Mouse (Mus musculus): ENCODE data around the gene Man2c1. TPM values are rescaled to one million over a fixed set of nuclear protein-coding genes. Genes with fewer than 3 reads are reported as not detected.

Gene Man2c1
- polyA plus RNA-seq, 1 experiment from 2014 or later = 41.3 TPM

DNA sequence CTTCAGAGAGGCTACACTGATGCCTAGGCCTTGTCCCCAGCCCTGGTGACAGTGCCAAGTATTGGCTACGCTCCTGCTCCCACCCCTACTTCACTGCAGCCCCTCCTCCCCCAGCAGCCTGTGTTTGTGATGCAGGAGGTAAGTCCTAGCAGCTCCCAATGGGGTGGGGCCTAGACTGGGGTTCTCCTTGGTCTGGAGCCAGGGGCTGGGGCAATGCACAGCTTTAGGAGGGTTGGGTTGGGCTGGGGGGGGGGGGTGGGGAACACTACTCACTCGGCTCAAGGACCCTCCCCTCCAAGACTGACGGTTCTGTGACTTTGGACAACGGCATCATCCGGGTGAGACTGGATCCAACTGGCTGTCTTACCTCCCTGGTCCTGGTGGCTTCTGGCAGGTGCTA is 9.1 kb downstream of the Man2c1 start:
- H3K9me3 ChIP-seq (ENCODE audit: control insufficient read depth, low read length) = no peaks in the 10 kb centered on the region
- WGBS = 97% methylated on average over 5 of the region's 5 CpGs
- H3K4me1 ChIP-seq (replicated peaks; ENCODE audit: control insufficient read depth, insufficient read depth, low read length) = no peaks in the 10 kb centered on the region
- no peaks in the 10 kb centered on the region; the same call in 1 of the 2 replicates for H3K36me3 ChIP-seq (ENCODE audit: control insufficient read depth, insufficient read depth, low read length)
- no peaks in the 10 kb centered on the region for H3K27me3 ChIP-seq (ENCODE audit: control insufficient read depth, insufficient read depth, low read length)
- no peak for ATAC-seq (replicated peaks; ENCODE audit: low FRiP score)
- no peak for DNase-seq (ENCODE audit: low spot score)
- no peak overlapping the region for H3K4me2 ChIP-seq (ENCODE audit: low read depth, low read length, severe bottlenecking)
- no peak overlapping the region for H3K9ac ChIP-seq (ENCODE audit: low read length)
- no peak overlapping the region for H3K27ac ChIP-seq (ENCODE audit: low read depth, low read length)
- no peak overlapping the region for H3K4me3 ChIP-seq (ENCODE audit: low read depth, low read length)

DNA sequence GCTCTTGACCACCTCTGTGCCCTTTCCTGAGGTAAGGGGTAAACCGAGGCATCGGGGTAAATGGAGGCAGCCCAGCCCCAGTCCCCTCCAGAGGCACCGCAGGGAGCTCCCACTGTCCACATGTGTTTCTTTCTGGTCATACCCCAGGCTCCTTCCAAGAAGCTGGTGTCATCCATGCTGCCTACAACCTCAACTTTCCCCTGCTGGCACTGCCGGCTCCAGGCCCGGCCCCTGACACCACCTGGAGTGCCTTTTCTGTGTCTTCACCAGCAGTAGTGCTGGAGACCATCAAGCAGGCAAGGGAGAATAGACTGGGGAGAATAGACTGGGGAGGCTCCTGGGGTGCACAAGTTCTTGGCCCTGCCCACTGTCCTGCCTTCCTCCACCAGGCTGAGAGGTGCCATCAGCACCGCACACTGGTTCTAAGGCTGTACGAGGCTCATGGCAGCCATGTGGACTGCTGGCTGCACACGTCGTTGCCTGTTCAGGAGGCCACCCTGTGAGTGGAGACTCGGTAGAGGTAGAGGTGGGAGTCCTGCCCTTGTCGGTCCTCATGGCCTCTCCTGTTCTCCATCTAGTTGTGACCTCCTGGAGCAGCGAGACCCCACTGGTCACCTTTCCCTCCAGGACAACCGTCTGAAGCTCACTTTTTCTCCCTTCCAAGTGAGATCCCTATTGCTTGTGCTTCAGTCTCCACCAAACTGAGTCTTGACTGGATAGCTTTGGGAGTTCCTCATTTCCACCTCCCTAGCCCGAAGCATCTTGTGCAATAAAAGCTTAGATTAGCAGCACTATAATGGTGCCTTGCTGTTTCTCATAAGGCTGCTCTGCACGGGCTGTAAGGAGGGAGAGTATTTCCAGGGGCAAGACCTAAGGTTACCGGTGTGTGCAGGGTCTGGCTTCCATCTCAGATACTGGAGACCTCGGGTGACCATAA is 11.2 kb downstream of the Man2c1 start:
- H3K4me1 ChIP-seq (replicated peaks; ENCODE audit: control insufficient read depth, insufficient read depth, low read length) = no peaks in the 10 kb centered on the region
- no peak overlapping the region for H3K27ac ChIP-seq (ENCODE audit: low read depth, low read length)
- H3K9ac ChIP-seq (ENCODE audit: low read length) = no peak overlapping the region
- DNase-seq (ENCODE audit: low spot score) = no peak
- 93% methylated on average over 17 of the region's 17 CpGs for WGBS
- no peak overlapping the region for H3K4me2 ChIP-seq (ENCODE audit: low read depth, low read length, severe bottlenecking)
- H3K4me3 ChIP-seq (ENCODE audit: low read depth, low read length) = no peak overlapping the region
- no peak for ATAC-seq (replicated peaks; ENCODE audit: low FRiP score)
- no peaks in the 10 kb centered on the region; the same call in 1 of the 2 replicates for H3K36me3 ChIP-seq (ENCODE audit: control insufficient read depth, insufficient read depth, low read length)
- H3K9me3 ChIP-seq (ENCODE audit: control insufficient read depth, low read length) = no peaks in the 10 kb centered on the region
- no peaks in the 10 kb centered on the region for H3K27me3 ChIP-seq (ENCODE audit: control insufficient read depth, insufficient read depth, low read length)

DNA sequence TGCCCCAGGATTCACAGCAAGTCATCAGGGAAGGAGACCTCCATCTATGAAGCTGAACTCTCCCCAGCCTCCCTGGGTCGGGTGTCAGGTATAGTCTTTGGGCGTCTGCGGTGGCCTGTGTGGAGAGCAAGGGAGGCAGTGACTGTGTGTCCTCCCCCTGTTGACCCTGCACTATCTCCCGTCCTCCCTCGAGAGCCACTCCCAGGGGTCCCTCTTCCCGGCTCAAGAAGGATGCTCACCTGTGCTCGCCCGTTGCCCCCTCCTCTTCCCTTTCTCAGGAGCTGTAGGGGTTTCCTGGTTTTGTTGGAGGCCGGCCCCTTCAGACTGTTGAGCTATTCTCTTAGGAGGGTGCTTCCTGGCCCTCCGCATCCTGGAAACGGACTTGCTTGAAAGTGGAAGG is 12.7 kb downstream of the Man2c1 start:
- Histone ChIP-seq H3K9ac (ENCODE audit: low read length) (no peak overlapping the region), H3K9me3 (ENCODE audit: control insufficient read depth, low read length) (no peaks in the 10 kb centered on the region), H3K4me3 (ENCODE audit: low read depth, low read length) (no peak overlapping the region), H3K27ac (ENCODE audit: low read depth, low read length) (no peak overlapping the region), H3K27me3 (ENCODE audit: control insufficient read depth, insufficient read depth, low read length) (no peaks in the 10 kb centered on the region), H3K36me3 (ENCODE audit: control insufficient read depth, insufficient read depth, low read length) (no peaks in the 10 kb centered on the region; the same call in 1 of the 2 replicates), H3K4me2 (ENCODE audit: low read depth, low read length, severe bottlenecking) (no peak overlapping the region), H3K4me1 (replicated peaks; ENCODE audit: control insufficient read depth, insufficient read depth, low read length) (0 out of 2 replicates have a peak, but pooled peaks cover 2% of the 10 kb centered on the region)
- DNase-seq (ENCODE audit: low spot score) (no peak), ATAC-seq (replicated peaks; ENCODE audit: low FRiP score) (no peak)
- WGBS = 87% methylated on average over 11 of the region's 11 CpGs

DNA sequence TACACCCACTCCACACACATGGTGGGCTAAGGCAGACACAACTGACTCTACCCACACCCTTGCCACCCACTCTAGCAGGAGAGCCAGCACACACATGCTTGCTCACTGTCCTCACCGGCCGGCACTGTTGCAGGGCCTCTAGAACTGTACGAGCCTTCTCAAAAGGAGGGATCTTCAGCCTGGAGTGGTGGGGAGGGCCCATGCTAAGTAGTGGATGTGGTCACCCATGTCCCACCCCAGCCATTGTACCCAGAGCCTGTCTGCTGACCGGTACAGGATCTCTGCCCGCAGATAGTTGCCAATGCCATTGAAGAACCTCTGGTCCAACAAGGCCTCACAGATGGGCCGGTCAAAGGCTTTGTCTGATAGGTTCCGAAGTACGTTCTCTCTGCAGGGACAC is 14.3 kb downstream of the Man2c1 start:
- Histone ChIP-seq H3K9me3 (ENCODE audit: control insufficient read depth, low read length) (no peaks in the 10 kb centered on the region), H3K4me1 (replicated peaks; ENCODE audit: control insufficient read depth, insufficient read depth, low read length) (0 out of 2 replicates have a peak, but pooled peaks cover 2% of the 10 kb centered on the region), H3K4me2 (ENCODE audit: low read depth, low read length, severe bottlenecking) (no peak overlapping the region), H3K4me3 (ENCODE audit: low read depth, low read length) (no peak overlapping the region), H3K27ac (ENCODE audit: low read depth, low read length) (no peak overlapping the region), H3K36me3 (ENCODE audit: control insufficient read depth, insufficient read depth, low read length) (no peaks in the 10 kb centered on the region), H3K27me3 (ENCODE audit: control insufficient read depth, insufficient read depth, low read length) (no peaks in the 10 kb centered on the region), H3K9ac (ENCODE audit: low read length) (no peak overlapping the region)
- ATAC-seq (replicated peaks; ENCODE audit: low FRiP score) (no peak), DNase-seq (ENCODE audit: low spot score) (no peak)
- 91% methylated on average over 8 of the region's 8 CpGs for WGBS

DNA sequence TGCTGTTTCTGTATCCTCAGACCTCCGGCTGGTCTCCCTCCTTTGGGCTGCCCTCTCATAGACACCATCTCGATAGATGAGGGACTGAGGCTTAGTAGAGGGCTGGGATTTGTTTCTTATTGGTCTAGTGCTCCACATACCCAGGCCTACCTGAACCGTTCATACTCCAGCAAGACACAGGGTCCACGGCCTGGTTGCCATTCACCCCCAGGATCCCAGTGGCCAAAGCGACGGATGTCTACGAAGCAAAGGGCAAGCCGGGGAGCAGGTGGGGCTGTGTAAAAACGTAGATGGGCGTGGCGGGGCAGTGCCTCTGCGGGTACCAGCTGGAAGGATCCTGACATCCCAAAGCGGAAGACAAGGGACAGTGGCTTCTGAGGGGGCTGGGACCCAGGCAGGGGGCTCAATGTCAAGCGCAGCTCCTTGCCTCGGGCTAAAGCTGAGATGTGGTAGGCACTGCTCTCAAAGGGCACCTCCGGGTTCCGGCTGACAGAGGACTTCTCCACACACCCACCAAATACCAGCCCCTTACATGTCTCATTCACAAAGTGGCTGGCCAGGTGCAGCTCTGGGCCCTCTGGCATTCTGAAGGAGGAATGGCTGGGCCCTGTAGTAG is 16.1 kb downstream of the Man2c1 start:
- Histone ChIP-seq H3K9me3 (ENCODE audit: control insufficient read depth, low read length) (no peaks in the 10 kb centered on the region), H3K27me3 (ENCODE audit: control insufficient read depth, insufficient read depth, low read length) (no peaks in the 10 kb centered on the region), H3K36me3 (ENCODE audit: control insufficient read depth, insufficient read depth, low read length) (no peaks in the 10 kb centered on the region), H3K4me3 (ENCODE audit: low read depth, low read length) (no peak overlapping the region), H3K4me2 (ENCODE audit: low read depth, low read length, severe bottlenecking) (no peak overlapping the region), H3K9ac (ENCODE audit: low read length) (no peak overlapping the region), H3K4me1 (replicated peaks; ENCODE audit: control insufficient read depth, insufficient read depth, low read length) (0 out of 2 replicates have a peak, but pooled peaks cover 2% of the 10 kb centered on the region), H3K27ac (ENCODE audit: low read depth, low read length) (no peak overlapping the region)
- no peak for ATAC-seq (replicated peaks; ENCODE audit: low FRiP score)
- no peak for DNase-seq (ENCODE audit: low spot score)
- 83% methylated on average over 17 of the region's 17 CpGs for WGBS

DNA sequence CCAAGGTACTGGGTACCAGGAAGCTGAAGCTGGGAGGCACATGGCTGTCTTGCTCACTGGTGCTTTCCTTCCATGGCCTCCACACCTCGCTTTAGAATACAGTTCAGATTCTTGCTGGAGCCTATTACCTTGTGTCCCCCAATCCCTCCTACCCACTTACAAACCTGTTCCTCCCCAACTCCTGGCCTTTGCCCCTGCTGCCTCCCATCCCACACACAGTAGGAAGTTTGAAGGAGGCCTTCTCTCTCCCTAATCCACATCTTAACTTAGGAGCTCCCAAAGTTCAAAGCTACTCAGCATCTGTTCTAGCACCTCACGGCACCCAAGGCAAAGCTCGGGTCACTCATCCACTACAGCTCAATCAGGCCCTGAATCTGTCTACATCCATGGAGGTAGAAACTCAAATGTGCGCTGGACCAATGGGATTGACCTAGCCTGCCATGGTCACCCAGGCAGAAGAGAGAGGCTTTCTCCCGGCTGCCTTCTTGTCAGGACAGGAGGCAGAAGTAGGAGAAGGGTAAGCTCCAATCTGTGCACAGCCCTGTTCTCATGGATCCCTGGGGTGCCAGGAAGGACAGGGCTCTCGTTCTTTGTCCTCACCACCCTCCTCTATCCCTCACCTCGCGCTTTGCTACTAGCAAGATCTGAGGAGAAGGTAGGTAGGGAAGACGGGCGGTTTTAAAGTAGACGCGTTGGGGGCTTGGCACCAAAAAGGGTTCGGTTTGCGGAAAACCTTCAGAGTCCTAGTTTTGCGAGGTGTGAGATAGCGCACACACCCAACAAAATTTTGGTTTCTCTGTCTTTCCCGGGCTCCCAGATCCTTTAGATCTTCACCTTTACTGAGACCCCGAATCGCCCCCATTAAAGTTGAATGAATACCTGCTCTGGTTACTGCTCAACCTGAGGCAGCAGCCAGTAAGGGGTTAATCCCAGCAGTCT is 17.0 kb downstream of the Man2c1 start:
- H3K27me3 ChIP-seq (ENCODE audit: control insufficient read depth, insufficient read depth, low read length) = no peaks in the 10 kb centered on the region
- peak overlapping the region; percentile 74 for H3K9ac ChIP-seq (ENCODE audit: low read length)
- H3K4me2 ChIP-seq (ENCODE audit: low read depth, low read length, severe bottlenecking) = peak overlapping the region; percentile 81
- WGBS = 9% methylated on average over 19 of the region's 19 CpGs
- peak overlapping the region; percentile 73; the same call in 1 of the 2 replicates for H3K27ac ChIP-seq (ENCODE audit: low read depth, low read length)
- 0 out of 2 replicates have a peak, but pooled peaks cover 2% of the 10 kb centered on the region for H3K4me1 ChIP-seq (replicated peaks; ENCODE audit: control insufficient read depth, insufficient read depth, low read length)
- peak overlapping the region; percentile 46 for H3K4me3 ChIP-seq (ENCODE audit: low read depth, low read length)
- no peaks in the 10 kb centered on the region for H3K36me3 ChIP-seq (ENCODE audit: control insufficient read depth, insufficient read depth, low read length)
- DNase-seq (ENCODE audit: low spot score) (no peak), ATAC-seq (replicated peaks; ENCODE audit: low FRiP score) (peak; percentile 47)
- H3K9me3 ChIP-seq (ENCODE audit: control insufficient read depth, low read length) = no peaks in the 10 kb centered on the region

DNA sequence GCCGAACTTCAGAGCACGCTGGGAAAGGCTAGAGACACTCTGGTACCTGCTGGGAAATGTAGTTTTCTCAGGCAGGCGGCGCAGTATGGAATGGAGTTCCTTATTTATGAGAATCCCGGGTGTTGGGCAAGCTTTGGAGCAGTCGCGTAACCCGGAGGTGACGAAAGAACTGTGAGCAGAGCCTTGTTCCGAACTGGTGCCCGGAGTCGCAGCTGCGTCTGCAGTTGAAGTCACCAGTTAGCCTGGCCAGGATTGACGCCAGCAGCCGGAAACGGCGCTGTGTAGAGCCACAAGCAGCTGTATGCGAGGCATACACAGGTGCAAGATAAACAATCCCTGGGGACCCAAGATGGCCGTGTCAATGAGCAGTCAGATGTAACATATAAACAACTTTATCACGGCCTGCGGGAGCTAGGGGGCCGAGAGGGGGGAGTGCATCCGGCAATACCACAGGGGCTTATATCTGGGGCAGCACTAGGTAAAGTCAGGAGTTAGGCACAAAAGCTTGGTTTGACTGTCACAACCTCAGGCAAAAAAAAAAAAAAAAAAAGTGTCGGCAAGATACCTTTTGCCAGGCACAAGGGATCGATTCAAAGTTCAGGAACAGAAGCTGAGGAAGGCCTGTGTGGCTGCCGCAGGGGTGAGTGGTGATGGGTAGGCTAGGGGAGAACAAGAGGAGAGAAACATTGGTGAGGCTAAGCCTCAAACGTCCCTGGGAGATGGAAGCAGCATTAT is 17.8 kb downstream of the Man2c1 start, which contains the start of gene Neil1:
TSS of gene Neil1 (minus strand) at position 162 of the 735 bp plus-strand sequence.
- Histone ChIP-seq H3K9me3 (ENCODE audit: control insufficient read depth, low read length) (no peaks in the 10 kb centered on the region), H3K4me1 (replicated peaks; ENCODE audit: control insufficient read depth, insufficient read depth, low read length) (0 out of 2 replicates have a peak, but pooled peaks cover 2% of the 10 kb centered on the region), H3K27ac (ENCODE audit: low read depth, low read length) (peak within 1 kb of the TSS; percentile 73), H3K9ac (ENCODE audit: low read length) (peak within 1 kb of the TSS; percentile 74), H3K36me3 (ENCODE audit: control insufficient read depth, insufficient read depth, low read length) (no peaks in the 10 kb centered on the region), H3K4me2 (ENCODE audit: low read depth, low read length, severe bottlenecking) (peak within 1 kb of the TSS; percentile 81), H3K4me3 (ENCODE audit: low read depth, low read length) (peak within 1 kb of the TSS; percentile 46), H3K27me3 (ENCODE audit: control insufficient read depth, insufficient read depth, low read length) (no peaks in the 10 kb centered on the region)
- WGBS = 3% methylated on average over 27 of the region's 27 CpGs
- peak; percentile 82 for ATAC-seq (replicated peaks; ENCODE audit: low FRiP score)
- DNase-seq (ENCODE audit: low spot score) = peak; percentile 85

Data from forebrain, embryonic 11.5 days (tissue).